Mouse (Mus musculus): ENCODE results near the gene Aif1.
"Not testable (repeated sequence)": the region's sequence is repeated elsewhere in the genome, so short reads cannot be mapped to it uniquely, and the experiment has no call there.

The Aif1 gene

DNA sequence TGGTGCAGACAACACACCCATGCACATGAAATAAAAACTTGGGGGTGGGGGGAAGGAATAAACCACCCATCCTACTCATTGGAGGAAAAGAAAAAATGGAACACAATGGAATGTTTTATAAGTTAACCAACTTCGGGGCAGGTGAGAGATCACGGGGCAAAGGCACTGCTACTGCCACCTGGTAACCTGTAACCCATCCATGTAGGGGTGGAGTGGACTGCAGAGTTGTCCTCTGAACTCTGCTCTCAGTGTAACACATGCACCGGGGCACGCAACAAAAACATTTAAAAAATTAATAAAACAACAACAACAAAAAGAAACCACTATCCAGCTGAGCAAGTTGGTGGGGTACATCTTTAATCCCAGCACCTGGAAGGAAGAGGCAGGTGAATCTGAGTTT, 23.7 kb downstream of the Aif1 start:
- no peak for DNase-seq (ENCODE audit: low read depth in 1 of 2, low spot score in 2 of 2)

DNA sequence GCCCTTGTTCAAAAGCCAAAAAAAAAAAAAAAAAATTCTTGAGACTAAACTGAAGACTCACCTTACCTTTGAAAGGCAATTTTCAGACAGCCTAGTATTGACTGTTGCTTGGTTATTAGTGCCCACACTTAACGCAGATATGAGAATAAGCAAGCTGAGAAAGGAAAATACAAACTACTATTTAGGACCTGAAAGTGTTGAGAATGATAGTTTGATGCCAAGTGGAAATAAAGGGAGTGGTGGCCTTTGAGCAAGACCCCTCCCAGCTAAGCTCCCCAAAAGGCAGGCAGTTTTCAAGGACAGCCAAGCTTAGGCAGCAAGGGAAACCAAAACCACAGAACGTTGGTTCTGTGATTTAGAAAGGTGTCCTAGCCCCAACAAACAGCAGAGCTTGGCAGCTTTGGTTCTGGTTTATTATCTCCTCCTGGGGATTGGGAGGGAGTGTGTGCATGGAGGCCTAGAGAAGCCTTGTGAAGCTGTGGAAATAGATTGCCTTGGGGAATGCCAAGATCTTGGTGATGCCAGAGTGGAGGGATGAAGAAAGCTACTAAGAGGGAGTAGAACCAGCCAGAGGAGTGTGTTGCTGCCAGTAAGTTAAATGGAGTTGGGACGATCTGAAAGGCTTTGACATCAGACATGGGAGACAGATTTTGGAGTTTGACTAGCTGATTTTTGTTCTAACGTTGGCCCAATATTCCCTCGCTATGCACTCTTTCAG, 27.8 kb downstream of the Aif1 start:
- DNase-seq (ENCODE audit: low read depth in 1 of 2, low spot score in 2 of 2) = no peak

DNA sequence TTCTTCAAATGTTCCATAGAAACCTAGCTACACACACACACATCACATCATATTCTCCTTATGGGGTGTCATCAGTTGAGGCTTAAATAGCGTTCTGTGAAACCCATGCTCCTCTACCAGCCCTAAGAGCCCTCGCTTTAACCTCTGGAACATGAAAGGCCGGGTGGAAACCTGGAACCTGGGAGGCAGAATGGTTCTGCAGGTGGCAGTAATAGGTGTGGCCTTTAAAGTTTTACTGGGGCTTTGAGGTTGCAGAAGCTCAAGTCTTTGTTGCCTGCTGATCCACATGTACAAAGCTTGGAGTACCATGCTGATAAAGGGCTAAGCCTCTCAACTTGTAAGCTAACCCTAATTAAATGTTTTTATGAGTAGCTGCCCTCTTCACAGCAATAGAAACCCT, 28.5 kb downstream of the Aif1 start:
- DNase-seq (ENCODE audit: low read depth in 1 of 2, low spot score in 2 of 2) = no peak

DNA sequence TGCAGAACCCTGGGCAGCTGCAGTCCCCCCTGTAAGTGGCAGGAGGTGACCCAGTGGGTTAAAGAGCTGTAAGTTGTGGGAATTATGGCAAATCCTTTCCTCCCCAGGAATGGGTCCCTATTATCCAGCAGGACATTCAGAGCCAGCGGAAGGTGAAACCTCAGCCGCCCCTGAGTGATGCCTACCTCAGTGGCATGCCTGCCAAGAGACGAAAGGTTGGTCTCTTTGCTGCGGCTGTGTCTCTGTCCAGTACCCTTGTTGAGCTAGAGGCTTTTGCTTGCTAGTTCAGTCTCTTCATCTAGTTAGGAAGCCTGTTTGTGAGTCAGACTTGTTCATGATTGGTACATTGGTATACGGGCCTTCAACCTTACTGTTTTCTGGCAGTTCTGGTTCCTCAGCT, 29.7 kb downstream of the Aif1 start:
- DNase-seq (ENCODE audit: low read depth in 1 of 2, low spot score in 2 of 2) = no peak

DNA sequence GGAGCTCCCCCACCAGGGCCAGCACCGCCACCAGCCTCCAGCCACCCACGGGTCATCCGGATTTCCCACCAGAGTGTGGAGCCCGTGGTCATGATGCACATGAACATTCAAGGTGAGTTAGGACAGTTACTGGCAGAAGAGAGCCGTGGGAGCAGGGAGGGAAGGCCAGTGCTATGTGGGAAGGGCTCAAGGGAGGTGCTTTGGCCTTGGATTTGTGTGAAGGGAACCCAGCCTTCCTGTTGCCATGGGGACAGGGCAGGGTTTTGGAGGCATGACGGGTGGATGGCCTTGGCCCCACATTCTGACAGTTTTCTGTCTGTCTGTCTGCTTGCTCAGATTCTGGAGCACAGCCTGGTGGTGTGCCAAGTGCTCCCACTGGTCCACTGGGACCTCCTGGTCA, 33.9 kb downstream of the Aif1 start:
- DNase-seq (ENCODE audit: low read depth in 1 of 2, low spot score in 2 of 2) = no peak

DNA sequence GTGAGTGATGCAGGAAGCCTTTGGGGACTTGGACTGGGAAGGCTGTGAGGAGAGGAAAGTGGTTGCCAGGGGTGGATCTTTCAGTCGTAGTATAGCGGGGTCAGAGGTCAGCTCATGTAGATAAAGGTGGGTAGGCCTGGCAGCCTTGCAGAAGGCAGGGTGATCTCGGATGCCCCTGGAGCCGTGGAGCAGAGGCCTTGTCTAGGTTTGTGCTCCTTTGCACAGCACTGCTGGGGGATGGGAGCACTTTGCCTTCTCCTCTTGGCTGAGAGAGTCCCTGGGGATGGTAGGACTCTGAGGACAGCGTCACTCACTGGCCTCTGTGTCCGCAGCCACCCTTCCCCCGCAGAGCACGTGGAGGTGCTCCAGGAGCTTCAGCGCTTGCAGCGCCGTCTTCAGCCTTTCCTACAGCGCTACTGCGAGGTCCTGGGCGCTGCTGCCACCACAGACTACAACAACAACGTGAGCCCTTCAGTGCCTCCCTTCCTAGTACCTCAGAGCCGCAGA, 35.3 kb downstream of the Aif1 start:
- DNase-seq (ENCODE audit: low read depth in 1 of 2, low spot score in 2 of 2) = no peak

DNA sequence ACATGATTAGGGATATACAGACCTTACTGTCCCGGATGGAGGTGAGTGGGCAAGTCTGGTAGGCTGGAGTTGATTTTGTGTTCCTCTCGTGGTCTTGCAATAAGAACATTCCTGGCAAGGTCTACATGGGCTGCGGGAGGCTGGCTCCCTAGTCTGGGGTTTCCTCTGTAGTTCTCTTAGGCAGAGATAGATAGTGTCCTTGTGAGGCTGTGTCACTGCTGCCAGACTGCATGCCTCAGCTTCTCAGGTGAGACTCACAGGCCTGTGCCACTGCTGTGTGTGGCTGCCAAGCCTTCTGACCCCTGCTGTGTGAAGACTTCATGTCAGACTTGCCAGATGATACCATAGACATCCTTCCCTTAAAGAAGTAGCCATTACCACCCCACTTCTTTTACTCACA, 36.6 kb downstream of the Aif1 start:
- DNase-seq (ENCODE audit: low read depth in 1 of 2, low spot score in 2 of 2) = no peak

DNA sequence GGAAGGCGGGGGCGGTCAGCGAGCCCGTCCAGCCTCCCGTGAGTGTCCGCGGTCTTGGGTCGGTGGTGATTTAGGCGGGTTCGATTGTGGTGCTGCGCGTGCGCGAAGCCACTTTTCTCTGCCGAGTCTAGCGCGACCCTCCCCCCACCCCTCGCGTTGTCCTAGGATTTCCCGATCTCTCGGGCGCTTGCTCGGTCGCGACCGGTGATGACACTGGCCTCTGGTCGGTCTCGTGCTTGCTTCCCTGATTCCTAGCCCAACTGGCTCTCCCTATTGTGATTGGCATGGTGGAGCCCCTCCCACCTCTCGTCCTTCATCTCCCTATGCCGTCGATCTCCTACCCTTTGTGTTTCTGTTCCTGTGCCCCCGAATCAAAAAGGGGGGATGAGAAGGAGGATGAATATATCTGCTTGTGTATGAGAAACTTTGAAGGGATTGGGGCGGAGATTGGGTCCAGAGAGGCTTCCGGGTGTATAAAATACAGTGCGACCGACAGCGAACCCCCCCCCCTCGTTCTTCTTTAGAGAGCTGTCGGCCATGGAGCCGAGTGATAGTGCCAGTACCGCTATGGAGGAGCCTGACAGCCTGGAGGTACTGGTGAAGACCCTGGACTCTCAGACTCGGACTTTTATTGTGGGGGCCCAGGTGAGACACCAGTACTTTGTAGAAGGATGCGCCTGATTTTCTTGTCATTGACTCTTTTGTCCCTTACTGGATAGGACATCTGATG, 40.1 kb downstream of the Aif1 start:
- peak in 1 of 2 experiments; percentile 38 for DNase-seq (ENCODE audit: low read depth in 1 of 2, low spot score in 2 of 2)

DNA sequence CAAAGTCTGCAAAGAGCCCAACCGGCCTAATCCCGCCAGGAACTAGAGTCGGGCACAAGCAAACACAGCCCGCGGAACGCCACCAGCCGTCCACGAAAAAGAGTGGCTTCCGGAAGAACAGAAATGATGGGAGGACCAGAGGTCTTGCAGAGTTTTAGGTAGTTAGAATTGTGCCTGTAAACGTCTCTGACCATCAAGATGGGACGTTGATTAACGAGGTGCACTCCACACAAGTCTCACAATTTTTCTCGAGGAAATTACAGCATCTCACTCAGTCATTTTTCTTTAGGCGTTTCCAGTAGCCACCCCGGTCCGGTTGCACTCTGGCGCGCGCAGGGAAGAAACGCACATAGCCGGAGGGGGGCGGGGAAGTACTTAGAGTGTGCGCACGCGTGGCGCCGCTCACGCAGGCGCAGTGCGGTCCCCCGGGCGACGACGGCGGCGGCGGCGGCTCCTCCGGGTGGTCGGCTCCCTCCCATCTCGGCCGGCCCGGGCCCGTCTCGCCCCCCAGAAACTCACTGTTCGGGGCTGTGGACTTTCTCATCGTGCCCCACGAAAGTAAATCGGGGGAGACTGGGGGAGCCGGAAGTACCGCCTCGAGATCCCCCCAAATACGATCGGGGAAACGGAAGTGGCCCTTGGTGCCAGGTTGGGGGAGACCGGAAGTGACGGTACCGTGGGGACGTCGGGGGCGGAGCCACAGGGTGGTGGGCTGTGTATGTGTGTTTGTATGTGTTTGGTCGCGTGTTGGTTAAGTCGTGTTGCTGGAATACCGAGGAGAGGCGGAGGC, 40.9 kb downstream of the Aif1 start, which contains the start of gene Bag6:
TSS of gene Bag6 (plus strand) at position 378 of the 790 bp plus-strand sequence.
- peak; percentile 81 to 94 for DNase-seq (ENCODE audit: low read depth in 1 of 2, low spot score in 2 of 2)

DNA sequence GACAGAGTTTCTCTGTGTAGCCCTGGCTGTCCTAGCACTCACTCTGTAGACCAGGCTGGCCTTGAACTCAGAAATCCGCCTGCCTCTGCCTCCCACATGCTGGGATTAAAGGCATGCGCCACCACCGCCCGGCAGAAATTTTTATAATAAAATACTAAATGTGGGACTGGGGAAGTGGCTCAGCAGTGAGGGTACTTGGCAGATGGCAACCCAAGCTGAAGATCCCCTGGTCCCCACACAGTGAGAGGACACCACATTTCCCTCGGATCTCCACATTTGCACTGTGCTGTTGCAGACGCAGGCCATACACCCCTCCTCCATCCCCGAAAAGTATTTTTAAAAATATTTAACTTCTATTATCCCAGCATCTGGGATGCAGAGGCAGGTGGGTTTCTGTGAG, 42.4 kb downstream of the Aif1 start:
- no peak for DNase-seq (ENCODE audit: low read depth in 1 of 2, low spot score in 2 of 2)

DNA sequence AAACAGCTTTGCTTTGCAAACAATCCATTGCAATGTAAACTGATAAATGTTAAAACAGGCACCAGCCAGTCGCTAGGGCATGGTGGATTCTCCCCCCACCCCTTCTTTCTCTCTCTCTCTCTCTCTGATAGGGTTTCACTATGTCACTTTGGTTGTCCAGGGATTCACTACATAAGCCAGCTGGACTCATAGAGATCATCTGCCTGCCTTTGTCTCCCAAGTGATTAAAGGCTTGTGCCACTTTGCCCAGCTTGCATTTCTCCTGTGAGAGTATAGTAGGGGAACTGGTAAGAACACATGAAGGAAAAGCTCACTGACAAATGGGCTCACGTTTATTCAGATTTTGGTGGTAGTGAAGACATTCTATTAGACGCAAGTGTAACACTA, 43.7 kb downstream of the Aif1 start:
- no peak for DNase-seq (ENCODE audit: low read depth in 1 of 2, low spot score in 2 of 2)

DNA sequence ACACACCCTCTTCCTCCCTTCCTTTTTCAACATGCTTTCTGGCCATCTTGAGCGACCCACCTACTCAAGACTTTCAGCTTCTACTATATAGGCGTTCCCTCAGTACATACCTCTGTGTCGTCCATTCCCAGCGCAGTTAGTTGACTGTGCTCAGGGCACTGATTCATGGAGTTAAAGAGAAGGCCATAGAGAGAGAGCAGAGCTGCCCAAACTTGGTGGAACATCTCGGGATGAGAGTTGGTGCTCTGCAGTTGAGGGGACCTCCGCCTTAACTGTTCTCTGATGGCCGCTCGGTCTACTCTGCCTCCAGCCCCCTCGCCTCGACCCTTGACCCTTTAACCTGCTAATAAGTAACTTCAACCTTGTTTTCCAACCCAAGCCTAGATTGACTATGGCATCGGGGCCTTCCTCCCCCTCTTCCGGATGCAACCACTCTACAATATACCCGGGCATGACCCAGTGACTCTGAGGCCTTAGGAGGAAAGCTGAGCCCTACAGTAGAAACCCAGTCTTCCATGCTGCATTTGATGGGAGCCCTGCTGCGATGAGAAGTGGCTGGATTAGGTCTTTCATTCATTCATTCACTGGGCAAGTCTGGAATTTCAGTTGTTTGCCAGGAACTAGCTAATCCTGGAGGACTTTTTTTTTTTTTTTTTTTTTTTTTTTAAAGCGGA, 44.2 kb downstream of the Aif1 start, which contains the start of gene Apom:
TSS of gene Apom (minus strand) at position 551 of the 674 bp plus-strand sequence.
- DNase-seq (ENCODE audit: low read depth in 1 of 2, low spot score in 2 of 2) = no peak

DNA sequence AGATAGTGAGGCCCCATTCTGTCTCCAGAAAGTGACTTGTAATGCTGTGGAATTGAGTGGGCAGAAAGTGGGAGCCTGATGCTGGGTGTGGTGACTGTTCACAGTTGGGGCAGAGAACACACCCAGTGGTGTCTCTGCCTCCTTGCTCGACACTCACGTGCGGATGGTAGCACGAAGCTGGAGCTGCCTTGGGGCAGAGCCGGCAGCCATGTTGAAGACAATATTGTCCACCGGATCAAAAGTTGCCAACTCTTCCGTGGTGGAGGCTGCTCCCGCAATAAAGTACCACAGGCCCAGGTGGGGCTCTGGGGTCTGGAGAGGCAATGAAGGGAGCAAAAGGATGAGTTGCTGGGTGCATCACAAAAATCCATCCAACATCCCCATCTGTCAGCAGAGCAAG, 44.8 kb downstream of the Aif1 start:
- no peak for DNase-seq (ENCODE audit: low read depth in 1 of 2, low spot score in 2 of 2)

DNA sequence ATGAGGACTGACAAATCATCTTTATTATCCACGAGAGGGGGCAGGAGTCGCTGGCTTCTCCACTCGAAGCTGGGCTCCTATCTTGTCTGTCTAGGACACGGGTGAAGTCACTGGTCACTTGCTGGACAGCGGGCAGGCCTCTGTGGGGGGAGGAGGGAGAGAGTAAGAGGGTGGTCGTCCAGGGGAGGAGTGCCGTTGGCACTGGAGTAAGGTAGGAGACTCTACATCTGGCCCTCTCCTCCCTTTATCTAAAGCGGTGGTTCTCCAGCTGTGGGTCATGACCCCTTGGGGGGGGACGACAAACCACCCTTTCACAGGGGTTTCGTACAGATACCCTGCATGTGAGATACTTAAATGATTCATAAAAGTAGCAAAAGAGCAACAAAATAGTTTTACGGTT, 46.9 kb downstream of the Aif1 start:
- DNase-seq (ENCODE audit: low read depth in 1 of 2, low spot score in 2 of 2) = no peak

DNA sequence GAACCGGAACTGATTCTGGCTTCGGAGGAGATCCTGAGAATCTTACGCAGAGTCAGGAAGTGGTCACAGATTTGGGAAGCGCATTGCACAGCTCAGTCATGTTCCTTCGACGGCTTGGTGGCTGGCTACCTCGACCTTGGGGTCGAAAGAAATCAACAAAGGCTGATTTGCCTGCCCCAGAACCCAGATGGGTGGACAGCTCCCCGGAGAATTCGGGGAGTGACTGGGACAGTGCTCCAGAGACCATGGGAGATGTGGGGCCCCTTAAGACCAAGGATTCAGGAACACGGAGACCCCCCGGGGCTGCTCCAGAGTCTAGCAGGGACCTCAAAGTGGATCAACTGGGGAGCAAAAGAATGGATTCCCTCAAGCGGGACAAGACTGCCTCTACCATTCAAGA, 48.9 kb downstream of the Aif1 start:
- no peak for DNase-seq (ENCODE audit: low read depth in 1 of 2, low spot score in 2 of 2)

DNA sequence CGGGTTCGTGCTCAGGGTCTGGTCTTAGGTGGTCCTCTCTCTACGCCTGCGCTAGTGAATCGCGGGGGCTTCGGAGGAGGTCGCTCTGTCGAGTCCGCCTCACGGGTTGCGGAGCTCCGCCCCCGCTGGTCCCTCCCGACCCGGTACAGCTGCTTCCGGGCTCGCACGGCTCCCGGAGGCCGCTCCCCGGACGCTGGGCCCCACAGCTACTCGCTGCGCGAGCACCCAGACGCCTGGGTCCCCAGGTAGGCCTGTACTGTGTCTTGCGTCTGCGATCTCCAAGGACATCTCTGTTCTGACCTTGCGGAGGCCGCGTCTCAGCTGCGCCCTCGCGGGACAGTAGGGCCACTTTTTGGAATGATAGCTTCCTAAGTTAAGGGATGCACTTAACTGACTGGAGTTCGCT, 49.7 kb downstream of the Aif1 start, which contains the start of gene D17H6S53E:
TSS of gene D17H6S53E (plus strand) at position 168 of the 406 bp plus-strand sequence.
- peak in 1 of 2 experiments; percentile 47 for DNase-seq (ENCODE audit: low read depth in 1 of 2, low spot score in 2 of 2)

DNA sequence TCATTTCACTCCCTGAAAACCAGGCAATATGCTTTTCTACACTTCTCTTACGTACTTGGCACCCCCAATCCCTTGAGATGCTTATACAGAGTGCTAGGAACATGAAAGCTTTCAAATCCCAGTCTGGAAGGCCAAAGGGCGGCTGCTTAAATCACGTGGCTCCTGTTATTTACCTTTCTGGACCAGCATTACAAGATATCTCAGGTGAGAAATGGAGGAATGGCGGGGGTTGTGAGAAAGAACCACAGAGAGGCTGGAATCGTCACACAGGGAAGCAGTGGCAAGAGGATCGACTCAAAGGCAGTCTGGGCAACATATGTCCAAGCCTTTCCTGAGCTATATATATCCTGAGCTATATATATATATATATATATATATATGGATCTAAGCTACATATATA, 50.3 kb downstream of the Aif1 start:
- no peak for DNase-seq (ENCODE audit: low read depth in 1 of 2, low spot score in 2 of 2)

DNA sequence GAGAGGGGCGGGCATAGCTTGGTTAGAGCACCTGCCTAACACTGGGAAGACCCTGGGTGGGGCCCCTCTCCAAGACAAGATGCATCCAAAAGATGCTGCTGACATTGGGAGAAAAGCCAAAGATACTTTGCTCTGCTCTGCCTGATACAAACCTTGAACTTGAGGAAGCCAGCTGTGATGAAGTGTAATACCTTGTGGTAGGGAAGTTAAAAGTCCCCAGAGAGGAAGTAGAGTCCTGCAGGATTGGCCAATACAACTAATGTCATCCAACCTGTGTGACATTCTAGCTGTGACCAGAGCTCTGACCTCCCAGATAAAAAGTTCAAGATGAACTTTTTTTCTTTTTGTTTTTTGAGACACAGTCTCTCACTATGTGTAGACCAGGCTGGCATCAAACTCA, 50.8 kb downstream of the Aif1 start:
- no peak for DNase-seq (ENCODE audit: low read depth in 1 of 2, low spot score in 2 of 2)

DNA sequence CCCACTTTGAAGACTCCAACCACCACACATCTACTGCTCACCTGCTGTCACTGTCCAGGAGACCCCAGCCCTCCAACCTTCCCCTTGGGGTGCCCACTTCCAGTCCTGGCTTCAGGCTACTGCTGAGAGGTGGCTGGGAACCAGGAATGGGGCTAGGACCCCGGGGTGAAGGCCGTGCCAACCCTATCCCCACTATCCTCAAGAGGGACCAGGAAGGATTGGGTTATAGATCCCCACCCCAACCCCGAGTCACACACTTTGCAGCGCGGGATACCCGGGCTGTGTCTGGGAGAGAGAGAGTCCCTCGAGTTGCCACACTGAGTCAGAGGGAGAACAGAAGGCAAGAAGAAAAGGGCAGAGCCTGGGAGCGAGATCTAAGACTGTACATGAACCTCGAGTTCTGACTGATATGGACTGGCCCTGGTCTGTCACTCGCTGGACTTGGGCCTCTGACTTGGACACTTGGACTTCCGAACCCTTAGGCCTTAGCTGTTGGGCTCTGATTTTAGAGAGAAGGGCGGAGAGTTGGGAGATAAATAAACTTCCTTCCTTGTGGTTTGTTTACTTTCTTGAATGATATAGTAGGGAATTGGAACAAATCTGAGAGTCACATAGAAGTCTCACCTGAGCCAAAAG, 51.5 kb downstream of the Aif1 start:
- not testable (repeated sequence) for DNase-seq (ENCODE audit: low read depth in 1 of 2, low spot score in 2 of 2)

DNA sequence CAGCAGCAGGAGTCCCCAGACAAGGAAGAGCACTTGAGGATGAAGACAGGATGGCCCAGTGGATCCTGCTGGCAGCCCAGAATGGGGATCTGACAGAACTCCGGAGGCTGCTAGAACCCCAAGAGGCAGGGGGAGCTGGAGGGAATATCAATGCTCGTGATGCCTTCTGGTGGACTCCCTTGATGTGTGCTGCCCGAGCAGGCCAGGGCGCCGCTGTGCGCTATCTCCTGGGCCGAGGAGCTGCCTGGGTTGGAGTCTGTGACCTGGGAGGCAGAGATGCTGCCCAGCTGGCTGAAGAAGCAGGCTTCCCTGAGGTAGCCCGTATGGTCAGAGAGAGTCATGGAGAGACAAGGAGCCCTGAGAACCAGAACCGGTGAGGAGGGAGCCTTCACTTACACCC, 52.6 kb downstream of the Aif1 start:
- not testable (repeated sequence) for DNase-seq (ENCODE audit: low read depth in 1 of 2, low spot score in 2 of 2)

Measured in monocyte, adult 2 months (primary cell).